Mouse (Mus musculus) hindbrain, embryonic 11.5 days (tissue): ENCODE measurements around the gene Dars. TPM values are rescaled to one million over a fixed set of nuclear protein-coding genes. Genes with fewer than 3 reads are reported as not detected.

Experiments
- ATAC-seq: fragments of 200-750 bp; cut with Nextera tagmentation; 2 replicates; pipeline ENCODE4 v1.8.0; 2017; ENCODE audit warnings: mild to moderate bottlenecking, moderate TSS enrichment, moderate library complexity; ENCODE audit not compliant: low FRiP score
- DNase-seq: peaks from one replicate; pipeline ENCODE4 v3.0.0-alpha.2; 2015; ENCODE audit warnings: low spot score
- H3K27ac ChIP-seq: fragments of 300-500 bp; sonication (generic); 2 replicates; pipeline ENCODE4 v1.5.1; 2014; ENCODE audit warnings: mild to moderate bottlenecking, low read depth, low read length
- H3K27me3 ChIP-seq: fragments of 300-500 bp; sonication (generic); 2 replicates; pipeline ENCODE4 v1.6.1; 2014; ENCODE audit warnings: mild to moderate bottlenecking, low read length, moderate library complexity, mixed read lengths; ENCODE audit not compliant: control insufficient read depth, insufficient read depth
- H3K36me3 ChIP-seq: fragments of 300-500 bp; sonication (generic); 2 replicates; pipeline ENCODE4 v1.6.1; 2014; ENCODE audit warnings: mild to moderate bottlenecking, low read length, moderate library complexity, mixed read lengths; ENCODE audit not compliant: control insufficient read depth, insufficient read depth
- H3K4me1 ChIP-seq: fragments of 300-500 bp; sonication (generic); replicated peaks from 2 replicates; pipeline ENCODE4 v1.6.1; 2014; ENCODE audit warnings: low read length, mixed read lengths; ENCODE audit not compliant: control insufficient read depth, insufficient read depth
- H3K4me2 ChIP-seq: fragments of 300-500 bp; sonication (generic); replicated peaks from 2 replicates; pipeline ENCODE4 v1.6.1; 2014; ENCODE audit warnings: mild to moderate bottlenecking, low read depth, low read length
- H3K4me3 ChIP-seq: fragments of 300-500 bp; sonication (generic); 2 replicates; pipeline ENCODE4 v1.5.1; 2014; ENCODE audit warnings: low read depth, low read length
- H3K9ac ChIP-seq: fragments of 300-500 bp; sonication (generic); 2 replicates; pipeline ENCODE4 v1.6.1; 2014; ENCODE audit warnings: low read depth, low read length
- H3K9me3 ChIP-seq: fragments of 300-500 bp; sonication (generic); 2 replicates; pipeline ENCODE4 v1.6.1; 2016; ENCODE audit warnings: low read length; ENCODE audit not compliant: control insufficient read depth
- WGBS: fragments of 180-500 bp; shearing (Covaris S2); extraction: QIAGEN DNeasy Blood & Tissue Kit; methylation state at CpG from one replicate; pipeline ENCODE4 v1.1.7; 2014; 5-methylcytosine and 5-hydroxymethylcytosine counted together
- polyA plus RNA-seq: library from polyadenylated mRNA; unstranded; fragments of >200 nt; fragmentation: Nextera tagmentation; extraction: Ambion mirVana; gene quantifications from 2 replicates; pipeline ENCODE4 v1.2.1, GENCODE M21; 2014

The Dars gene
- polyA plus RNA-seq, 1 experiment from 2014 or later: 159 TPM

- no peak overlapping the region for H3K4me3 ChIP-seq
- no peaks in the 10 kb centered on the region; the same call in 1 of the 2 replicates for H3K4me1 ChIP-seq
- H3K36me3 ChIP-seq: no peaks in the 10 kb centered on the region
- H3K9ac ChIP-seq: no peak overlapping the region
- H3K4me2 ChIP-seq: no peak overlapping the region
- no peaks in the 10 kb centered on the region for H3K27me3 ChIP-seq
- DNase-seq (no peak), ATAC-seq (no peak)
- no peaks in the 10 kb centered on the region for H3K9me3 ChIP-seq
- no peak overlapping the region for H3K27ac ChIP-seq
- WGBS: 93% methylated on average over 10 of the region's 10 CpGs
Measured at GRCm38 (mm10) chr1:128456271-128456670, 39.1 kb upstream of the Dars start.

- H3K9ac ChIP-seq: no peak overlapping the region
- H3K36me3 ChIP-seq: no peaks in the 10 kb centered on the region
- no peaks in the 10 kb centered on the region for H3K27me3 ChIP-seq
- 67% methylated on average over 3 of the region's 3 CpGs for WGBS
- DNase-seq (no peak), ATAC-seq (0 out of 2 replicates have a peak, but pooled peaks have one; percentile 64)
- no peaks in the 10 kb centered on the region for H3K9me3 ChIP-seq
- no peaks in the 10 kb centered on the region for H3K4me1 ChIP-seq
- no peak overlapping the region for H3K4me2 ChIP-seq
- no peak overlapping the region for H3K27ac ChIP-seq
- H3K4me3 ChIP-seq: no peak overlapping the region
Measured at GRCm38 (mm10) chr1:128452210-128452609, 35.0 kb upstream of the Dars start.

GRCm38 (mm10) chr1:128451183-128451582 is 34.0 kb upstream of the Dars start:
- 65% methylated on average over 4 of the region's 4 CpGs for WGBS
- Histone ChIP-seq H3K4me3 (no peak overlapping the region), H3K4me1 (no peaks in the 10 kb centered on the region), H3K27me3 (no peaks in the 10 kb centered on the region), H3K27ac (no peak overlapping the region), H3K9ac (no peak overlapping the region), H3K9me3 (no peaks in the 10 kb centered on the region), H3K36me3 (no peaks in the 10 kb centered on the region), H3K4me2 (no peak overlapping the region)
- DNase-seq (no peak), ATAC-seq (peak; percentile 54)

GRCm38 (mm10) chr1:128447206-128447902 is 30.2 kb upstream of the Dars start:
- DNase-seq (no peak), ATAC-seq (no peak)
- 79% methylated on average over 7 of the region's 7 CpGs for WGBS
- Histone ChIP-seq H3K27me3 (no peaks in the 10 kb centered on the region), H3K4me2 (no peak overlapping the region), H3K27ac (no peak overlapping the region), H3K9me3 (no peaks in the 10 kb centered on the region), H3K9ac (no peak overlapping the region), H3K4me1 (no peaks in the 10 kb centered on the region), H3K4me3 (no peak overlapping the region), H3K36me3 (no peaks in the 10 kb centered on the region)

GRCm38 (mm10) chr1:128443890-128444839 is 27.0 kb upstream of the Dars start:
- DNase-seq (no peak), ATAC-seq (no peak)
- Histone ChIP-seq H3K36me3 (no peaks in the 10 kb centered on the region), H3K9ac (no peak overlapping the region), H3K27me3 (no peaks in the 10 kb centered on the region), H3K4me3 (no peak overlapping the region), H3K4me2 (no peak overlapping the region), H3K27ac (no peak overlapping the region), H3K9me3 (no peaks in the 10 kb centered on the region), H3K4me1 (no peaks in the 10 kb centered on the region)
- WGBS: 64% methylated on average over 9 of the region's 9 CpGs

- Histone ChIP-seq H3K4me2 (no peak overlapping the region), H3K27ac (no peak overlapping the region), H3K9me3 (no peaks in the 10 kb centered on the region), H3K9ac (no peak overlapping the region), H3K36me3 (no peaks in the 10 kb centered on the region), H3K4me3 (no peak overlapping the region), H3K4me1 (no peaks in the 10 kb centered on the region), H3K27me3 (no peaks in the 10 kb centered on the region)
- DNase-seq (peak; percentile 24), ATAC-seq (0 out of 2 replicates have a peak, but pooled peaks have one; percentile 4)
- 43% methylated on average over 5 of the region's 5 CpGs for WGBS
Measured at GRCm38 (mm10) chr1:128441129-128441473, 23.9 kb upstream of the Dars start.

- Histone ChIP-seq H3K4me2 (no peak overlapping the region), H3K36me3 (no peaks in the 10 kb centered on the region), H3K9me3 (no peaks in the 10 kb centered on the region), H3K27me3 (no peaks in the 10 kb centered on the region), H3K4me3 (no peak overlapping the region), H3K4me1 (no peaks in the 10 kb centered on the region), H3K9ac (no peak overlapping the region), H3K27ac (no peak overlapping the region)
- DNase-seq (peak; percentile 25), ATAC-seq (peak; percentile 47; the same call in 1 of the 2 replicates)
- 43% methylated on average over 16 of the region's 16 CpGs for WGBS
Measured at GRCm38 (mm10) chr1:128440386-128441128, 23.4 kb upstream of the Dars start.

GRCm38 (mm10) chr1:128439618-128440017 is 22.4 kb upstream of the Dars start:
- no peak overlapping the region for H3K9ac ChIP-seq
- H3K4me2 ChIP-seq: no peak overlapping the region
- H3K4me3 ChIP-seq: no peak overlapping the region
- DNase-seq: no peak
- WGBS: 94% methylated on average over 4 of the region's 4 CpGs
- no peaks in the 10 kb centered on the region for H3K27me3 ChIP-seq
- no peaks in the 10 kb centered on the region for H3K9me3 ChIP-seq
- no peaks in the 10 kb centered on the region for H3K4me1 ChIP-seq
- no peak for ATAC-seq
- H3K27ac ChIP-seq: no peak overlapping the region
- H3K36me3 ChIP-seq: no peaks in the 10 kb centered on the region
